ENCODE assay signal across 8 mouse cellular contexts in the genomic region with DNA sequence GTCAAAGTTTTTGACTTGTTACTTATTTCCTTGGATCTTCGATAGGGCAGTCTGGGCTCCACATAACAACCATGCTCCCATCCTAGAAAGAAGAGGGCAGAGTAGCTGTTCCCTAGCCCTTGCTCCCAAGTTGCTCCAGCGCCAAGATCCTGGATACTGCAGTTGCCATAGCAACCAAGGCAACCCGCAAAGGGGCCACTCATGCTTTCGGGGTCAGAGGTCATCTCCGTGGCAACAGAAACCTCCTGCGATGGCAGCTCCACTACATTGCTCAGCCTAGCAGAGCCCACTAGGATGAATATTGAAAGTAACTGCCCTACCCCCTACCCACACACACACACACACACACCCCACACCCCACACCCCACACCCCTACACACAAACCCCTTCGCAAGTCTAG. TPM values are rescaled to one million over a fixed set of nuclear protein-coding genes. Genes with fewer than 3 reads are reported as not detected.
DNase-seq lines count a peak whose midpoint lies in the region; ATAC-seq and TF ChIP-seq lines count a peak whose summit lies in the region.

No protein-coding gene starts in this region.

- H3K36me3 ChIP-seq in ES-E14 (ENCODE audit: control insufficient read depth, insufficient read depth, low read length, poor library complexity, severe bottlenecking), result no peaks in the 10 kb centered on the region
- H3K36me3 ChIP-seq in embryonic facial prominence, embryonic 14.5 days (ENCODE audit: control insufficient read depth, insufficient read depth, low read length), result no peaks in the 10 kb centered on the region
- H3K36me3 ChIP-seq in neural tube, embryonic 14.5 days (ENCODE audit: control insufficient read depth, insufficient read depth, low read length), result no peaks in the 10 kb centered on the region

- no peak overlapping the region for H3K4me3 ChIP-seq in ES-E14 (ENCODE audit: insufficient read depth in 1 of 2, low read depth in 1 of 2, low read length in 2 of 2, poor library complexity in 1 of 2, severe bottlenecking in 1 of 2)
- no peak overlapping the region for H3K4me3 ChIP-seq in embryonic facial prominence, embryonic 14.5 days (ENCODE audit: low read depth, low read length)
- H3K4me3 ChIP-seq in neural tube, embryonic 14.5 days (ENCODE audit: low read depth, low read length), result no peak overlapping the region

- peak; percentile 45 for DNase-seq in adrenal gland, postnatal 10 days
- DNase-seq in adrenal gland, adult 18-20 months (ENCODE audit: low spot score in 2 of 2), result no peak
- DNase-seq in ES-E14 (ENCODE audit: low read depth, low spot score), result peak; percentile 53
- DNase-seq in embryonic facial prominence, embryonic 14.5 days (ENCODE audit: low spot score), result peak; percentile 79
- peak; percentile 37 to 53 for DNase-seq in kidney, postnatal 4 days
- DNase-seq in thymus, postnatal 10 days (ENCODE audit: low spot score in 2 of 2), result no peak
- DNase-seq in lung, postnatal 25 days (ENCODE audit: low spot score), result no peak

- H3K9ac ChIP-seq in ES-E14 (ENCODE audit: insufficient read depth, low read depth, low read length, poor library complexity, severe bottlenecking), result no peak overlapping the region
- H3K9ac ChIP-seq in embryonic facial prominence, embryonic 14.5 days (ENCODE audit: low read depth, low read length), result no peak overlapping the region
- no peak overlapping the region for H3K9ac ChIP-seq in neural tube, embryonic 14.5 days (replicated peaks; ENCODE audit: low read depth, low read length)

- H3K27me3 ChIP-seq in embryonic facial prominence, embryonic 14.5 days (replicated peaks; ENCODE audit: control insufficient read depth, insufficient read depth, low read length), result peaks cover 4% of the 10 kb centered on the region
- no peaks in the 10 kb centered on the region for H3K27me3 ChIP-seq in neural tube, embryonic 14.5 days (ENCODE audit: control insufficient read depth, insufficient read depth, low read length)

- H3K4me2 ChIP-seq in embryonic facial prominence, embryonic 14.5 days (ENCODE audit: low read depth, low read length), result no peak overlapping the region
- peak overlapping the region; percentile 4; the same call in 1 of the 2 replicates for H3K4me2 ChIP-seq in neural tube, embryonic 14.5 days (ENCODE audit: low read depth, low read length)

- in situ Hi-C loops in ES-E14 (cut with MboI; ENCODE audit: low sequenced_read_pairs in 2 of 2, unreplicated experiment in 2 of 2), result no loop called here

- no peaks in the 10 kb centered on the region for H3K9me3 ChIP-seq in ES-E14 (ENCODE audit: control insufficient read depth, insufficient read depth, low read depth, low read length)
- no peaks in the 10 kb centered on the region for H3K9me3 ChIP-seq in embryonic facial prominence, embryonic 14.5 days (ENCODE audit: control insufficient read depth, low read length)
- no peaks in the 10 kb centered on the region for H3K9me3 ChIP-seq in neural tube, embryonic 14.5 days (ENCODE audit: control insufficient read depth, low read length)

- 14% methylated on average over 7 of the region's 7 CpGs for WGBS in embryonic facial prominence, embryonic 14.5 days
- 5% methylated on average over 7 of the region's 7 CpGs for WGBS in neural tube, embryonic 14.5 days

- peak; percentile 79; the same call in 1 of the 2 replicates for ATAC-seq in embryonic facial prominence, embryonic 14.5 days (ENCODE audit: low read depth)
- ATAC-seq in neural tube, embryonic 14.5 days (ENCODE audit: low read depth), result peak; percentile 95

- H3K27ac ChIP-seq in ES-E14 (ENCODE audit: insufficient read depth, low read depth, low read length, poor library complexity, severe bottlenecking), result no peak overlapping the region
- H3K27ac ChIP-seq in embryonic facial prominence, embryonic 14.5 days (replicated peaks; ENCODE audit: low read depth, low read length), result no peak overlapping the region
- H3K27ac ChIP-seq in neural tube, embryonic 14.5 days (ENCODE audit: low read depth, low read length), result no peak overlapping the region

- H3K4me1 ChIP-seq in ES-E14 (ENCODE audit: control insufficient read depth in 2 of 2, insufficient read depth in 2 of 2, low read length in 2 of 2, poor library complexity in 1 of 2), result no peaks in the 10 kb centered on the region
- 0 out of 2 replicates have a peak, but pooled peaks cover 4% of the 10 kb centered on the region for H3K4me1 ChIP-seq in embryonic facial prominence, embryonic 14.5 days (ENCODE audit: control insufficient read depth, insufficient read depth, low read length)
- H3K4me1 ChIP-seq in neural tube, embryonic 14.5 days (ENCODE audit: control insufficient read depth, insufficient read depth, low read length), result peaks cover 11% of the 10 kb centered on the region; the same call in 1 of the 2 replicates

TF ChIP-seq in ES-E14, 5 proteins besides CTCF, POLR2A, EP300 and RAD21:
- no peak for TF ChIP-seq HCFC1 (IDR thresholded peaks at IDR 0.05; ENCODE audit: borderline replicate concordance, insufficient read depth, low read length)
- no peak for TF ChIP-seq CHD2 (IDR thresholded peaks at IDR 0.05; ENCODE audit: low read depth, low read length)
- TF ChIP-seq ZNF384 (IDR thresholded peaks at IDR 0.05; ENCODE audit: low read depth, low read length), result no peak
- TF ChIP-seq ZC3H11A (IDR thresholded peaks at IDR 0.05; ENCODE audit: borderline replicate concordance, low read depth, low read length), result no peak
- TF ChIP-seq MAFK (IDR thresholded peaks at IDR 0.05; ENCODE audit: insufficient read depth, low read depth, low read length), result no peak

RNA-seq across cellular contexts. Expression of gene Fgf14, which starts 7.2 kb away (rescaled TPM):
- 1 to 10 TPM; 1.5 to 1.8 TPM for total RNA-seq in adrenal gland, postnatal 10 days (2021)
- 1 to 10 TPM; 1.3 to 1.8 TPM for total RNA-seq in adrenal gland, adult 18-20 months (2021)
- 0.05 and 0.09 TPM in 2 replicates for total RNA-seq in ES-E14 (2012; rRNA removed)
- polyA plus RNA-seq in embryonic facial prominence, embryonic 14.5 days (2014; fragmentation: Nextera tagmentation; extraction: Ambion mirVana), result 1.5 and 1.7 TPM in 2 replicates
- 36.3 and 38.1 TPM in 2 replicates for polyA plus RNA-seq in neural tube, embryonic 14.5 days (2014; fragmentation: Nextera tagmentation; extraction: Ambion mirVana)

Comparison
In these comparisons a context has a peak if more than half of its experiments do, and no peak if none do; other contexts are left out.
1. DNase-seq: peak in adrenal gland, postnatal 10 days (single experiment), ES-E14 (single experiment), embryonic facial prominence, embryonic 14.5 days (single experiment) and kidney, postnatal 4 days (2 of 2); none in adrenal gland, adult 18-20 months (0 of 2), thymus, postnatal 10 days (0 of 2) and lung, postnatal 25 days (single experiment).